ENCODE assay signal across 24 mouse cellular contexts in genomic region chr19:59252651-59253050, GRCm38 (mm10). TPM values are rescaled to one million over a fixed set of nuclear protein-coding genes. Genes with fewer than 3 reads are reported as not detected.
"Had no signal": no experiment of that assay in that cellular context is flagged by ENCODE, and none has a peak within 500 bp of the region (broad histone marks: within the 10 kb centered on the region; RNA-seq: fewer than 3 reads in every experiment).

No protein-coding gene starts in this region.

- ATAC-seq: hindbrain, embryonic 16.5 days; inflammation-experienced regulatory T-cells, adult 6 months; intestine, embryonic 15.5 days; intestine, postnatal 0 days; liver, embryonic 12.5 days had no signal

- DNase-seq: gastrocnemius, adult 2 months; gastrocnemius, postnatal 10 days; gastrocnemius, postnatal 36 days; heart, adult 18-20 months; heart, postnatal 10 days; heart, postnatal 36 days; kidney, adult 18-20 months; kidney, adult 8-10 months; kidney, postnatal 10 days; kidney, postnatal 25 days; kidney, postnatal 4 days had no signal

RNA-seq across cellular contexts. Expression of gene Kcnk18, which starts 33.6 kb away (rescaled TPM):
- total RNA-seq: gastrocnemius, adult 2 months; gastrocnemius, postnatal 10 days; gastrocnemius, postnatal 36 days; heart, adult 18-20 months; heart, adult 8-10 months; heart, postnatal 10 days; heart, postnatal 36 days; layer of hippocampus, adult 2 months; layer of hippocampus, postnatal 10 days; layer of hippocampus, postnatal 25 days; left cerebral cortex, adult 2 months; left cerebral cortex, postnatal 14 days; left cerebral cortex, postnatal 36 days; liver, adult 2 months had no signal
